Mouse (Mus musculus) bone marrow, adult 2 months (tissue): ENCODE data around the gene Slc39a8. TPM values are rescaled to one million over a fixed set of nuclear protein-coding genes. Genes with fewer than 3 reads are reported as not detected.

Experiments
- H3K27ac ChIP-seq: fragments of 200-500 bp; 2 replicates; pipeline ENCODE4 v1.5.1; 2012; ENCODE audit warnings: low read depth, mild to moderate bottlenecking, control low read depth, inconsistent platforms, low read length; ENCODE audit not compliant: control insufficient read depth, poor library complexity, insufficient read depth
- H3K4me1 ChIP-seq: fragments of 200-500 bp; 2 replicates; pipeline ENCODE4 v1.6.1; 2011; ENCODE audit warnings: low read length; ENCODE audit not compliant: control insufficient read depth, insufficient read depth
- H3K4me3 ChIP-seq: fragments of 200-500 bp; replicated peaks from 2 replicates; pipeline ENCODE3; 2011; ENCODE audit warnings: mild to moderate bottlenecking, low read depth, low read length, control low read depth; ENCODE audit not compliant: control insufficient read depth
- CTCF ChIP-seq: fragments of 200-500 bp; IDR thresholded peaks from 2 replicates; pipeline ENCODE4 v1.5.1; 2011; ENCODE audit warnings: low read length, control low read depth; ENCODE audit not compliant: control insufficient read depth, insufficient read depth
- POLR2A ChIP-seq: fragments of 200-500 bp; IDR thresholded peaks from 2 replicates; pipeline ENCODE4 v1.6.1; 2011; ENCODE audit warnings: low read depth, mild to moderate bottlenecking, control low read depth, low read length, borderline replicate concordance; ENCODE audit not compliant: control insufficient read depth
- WGBS: fragments of 180-500 bp; shearing (Covaris S2); methylation state at CpG from one replicate; pipeline ENCODE4 v1.1.7; 2018; 5-methylcytosine and 5-hydroxymethylcytosine counted together
- polyA plus RNA-seq: library from polyadenylated mRNA; stranded (reverse); fragments of >200 nt; gene quantifications from 2 replicates; pipeline ENCODE4 v1.2.4, GENCODE M21; 2011; ENCODE audit warnings: low replicate concordance; ENCODE audit not compliant: missing spikeins, insufficient read depth, insufficient read length

Gene Slc39a8
- polyA plus RNA-seq, 1 experiment: 4.6 TPM

DNA sequence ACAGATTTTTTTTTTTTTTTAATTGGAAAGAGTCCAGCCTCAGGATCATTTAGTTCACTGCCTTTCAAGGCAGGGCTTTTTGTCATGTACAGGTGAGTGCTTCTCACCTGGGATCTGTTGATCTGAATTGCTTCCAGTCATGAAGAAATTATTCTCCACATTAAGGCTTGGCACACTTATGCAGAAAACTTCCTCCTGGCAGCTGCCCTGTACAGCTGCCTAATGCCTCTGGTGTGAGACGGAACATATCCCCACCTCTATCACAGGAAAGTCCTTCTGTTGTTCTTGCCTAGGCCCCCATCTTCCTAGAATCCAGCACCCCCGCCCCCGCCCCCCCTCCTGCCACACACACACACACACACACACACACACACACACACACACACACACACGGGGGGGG lies 643 bp upstream of the Slc39a8 start:
- no peak overlapping the region for H3K27ac ChIP-seq
- 14% methylated on average over 3 of the region's 4 CpGs for WGBS
- H3K4me3 ChIP-seq: no peak overlapping the region
- TF ChIP-seq CTCF (no peak), POLR2A (no peak)
- H3K4me1 ChIP-seq: no peaks in the 10 kb centered on the region

DNA sequence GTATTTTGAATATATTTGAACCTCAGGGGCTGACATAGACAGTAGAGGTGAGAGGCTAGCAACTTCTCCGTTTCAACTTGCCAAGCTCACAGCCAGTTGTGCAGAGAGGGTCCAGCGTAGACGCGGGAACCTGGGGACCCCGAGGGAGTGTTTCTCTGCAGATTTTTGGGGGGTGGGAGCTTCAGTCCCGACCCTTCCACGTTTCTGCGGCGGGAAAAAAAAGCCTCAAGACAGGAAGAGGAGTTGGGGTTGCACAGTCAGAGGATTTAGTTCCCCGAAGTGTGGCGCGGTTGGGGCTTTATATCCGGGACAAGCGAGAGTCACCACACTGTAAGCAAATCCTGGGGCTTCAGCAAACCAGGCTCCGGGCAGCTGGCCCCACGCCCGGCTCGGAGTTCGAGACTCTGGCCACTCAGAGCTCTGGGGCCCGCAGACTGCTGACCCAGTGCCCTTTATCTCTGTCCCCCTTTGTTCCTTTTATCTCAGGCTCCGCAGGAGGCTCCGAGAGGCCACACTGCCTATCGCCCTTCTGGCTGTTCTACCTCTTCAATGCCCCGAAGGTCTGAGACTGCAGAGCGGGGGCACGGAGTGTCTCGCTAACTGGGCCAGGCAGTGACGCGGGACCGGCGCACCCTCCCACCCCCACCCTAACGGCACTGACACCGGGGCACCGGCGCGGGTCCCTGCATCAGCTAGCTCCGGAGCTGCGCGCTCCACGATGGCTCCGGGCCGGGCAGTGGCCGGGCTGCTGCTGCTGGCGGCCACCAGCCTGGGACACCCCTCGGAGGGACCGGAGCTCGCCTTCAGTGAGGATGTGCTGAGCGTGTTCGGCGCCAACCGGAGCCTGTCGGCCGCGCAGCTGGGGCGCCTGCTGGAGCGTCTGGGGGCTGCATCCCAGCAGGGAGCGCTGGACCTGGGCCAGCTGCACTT lies 940 bp downstream of the Slc39a8 start:
- Histone ChIP-seq H3K27ac (peak overlapping the region; percentile 69), H3K4me3 (peak overlapping the region; percentile 71), H3K4me1 (no peaks in the 10 kb centered on the region)
- under 1% methylated on average over 57 of the region's 57 CpGs for WGBS
- TF ChIP-seq POLR2A: peak; percentile 9; the same call in 1 of the 2 replicates
- no peak for TF ChIP-seq CTCF

DNA sequence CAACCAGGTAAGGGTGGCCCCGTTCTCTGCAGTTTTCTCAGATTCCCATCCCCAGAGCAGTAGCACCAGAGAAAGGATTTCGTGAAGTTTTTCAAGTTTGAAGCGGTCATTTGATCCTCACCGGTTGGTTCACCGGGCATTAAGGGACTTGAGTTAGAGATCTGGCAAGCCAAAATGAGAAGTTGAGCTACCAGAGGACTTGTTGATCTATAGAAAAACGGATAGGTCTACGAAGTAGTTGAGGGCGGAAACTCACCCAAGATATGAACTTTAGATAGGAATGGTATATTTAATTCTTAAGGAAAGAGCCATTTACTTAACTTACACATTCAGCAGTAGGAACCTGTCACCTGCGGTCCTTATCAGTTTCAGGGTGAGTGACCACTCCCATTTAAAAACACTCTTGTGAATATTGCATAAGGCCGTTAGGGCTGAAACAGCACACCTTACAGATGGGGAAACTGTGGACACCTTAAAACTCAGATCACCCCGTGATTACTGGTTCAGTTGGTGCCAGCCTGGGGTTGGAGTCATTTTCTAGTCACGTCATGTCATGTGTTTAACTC lies 1.7 kb downstream of the Slc39a8 start:
- Histone ChIP-seq H3K4me1 (no peaks in the 10 kb centered on the region), H3K4me3 (peak overlapping the region; percentile 71), H3K27ac (peak overlapping the region; percentile 69)
- TF ChIP-seq CTCF (no peak), POLR2A (no peak)
- WGBS: 16% methylated on average over 12 of the region's 12 CpGs

DNA sequence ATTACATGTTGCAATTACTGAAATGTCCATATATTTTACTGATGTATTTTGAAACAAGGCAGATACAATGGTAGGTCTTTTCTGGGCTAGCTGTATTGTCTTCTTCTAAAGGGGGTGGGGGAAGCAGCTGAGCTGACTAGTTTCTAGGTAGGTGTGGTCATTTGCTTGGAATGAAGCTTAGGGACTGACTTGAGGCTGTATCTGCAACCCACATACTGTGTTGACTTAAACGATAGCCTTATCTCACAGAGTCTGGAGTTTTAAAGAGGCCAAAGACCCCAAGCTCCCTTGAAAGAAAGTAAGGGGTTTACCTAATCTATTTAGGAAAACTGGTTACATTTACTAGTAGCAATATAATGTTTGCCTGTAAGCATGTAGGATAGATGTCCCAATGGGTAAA lies 2.9 kb downstream of the Slc39a8 start:
- H3K4me3 ChIP-seq: no peak overlapping the region
- TF ChIP-seq POLR2A (no peak), CTCF (no peak)
- no peak overlapping the region for H3K27ac ChIP-seq
- H3K4me1 ChIP-seq: no peaks in the 10 kb centered on the region
- WGBS: 75% methylated on average over 1 of the region's 1 CpGs

DNA sequence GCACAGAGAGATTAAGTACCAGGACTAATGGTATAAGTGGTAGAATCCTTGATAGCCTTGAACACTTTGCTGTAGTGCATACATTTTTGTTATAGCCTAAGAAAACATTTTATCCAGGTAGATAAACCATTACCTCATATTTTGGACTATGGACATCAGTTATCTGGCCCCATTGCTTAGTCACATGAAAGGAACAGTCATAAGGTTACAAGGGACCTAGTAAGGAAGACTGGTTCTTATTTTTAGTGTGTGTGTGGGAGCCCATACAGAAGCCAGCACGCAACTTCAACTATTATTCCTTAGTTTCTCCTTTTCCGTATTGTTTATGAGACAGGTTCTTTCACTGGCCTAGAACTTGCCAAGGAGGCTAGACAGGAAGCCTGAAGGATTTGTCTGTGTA lies 7.4 kb downstream of the Slc39a8 start:
- no peaks in the 10 kb centered on the region for H3K4me1 ChIP-seq

DNA sequence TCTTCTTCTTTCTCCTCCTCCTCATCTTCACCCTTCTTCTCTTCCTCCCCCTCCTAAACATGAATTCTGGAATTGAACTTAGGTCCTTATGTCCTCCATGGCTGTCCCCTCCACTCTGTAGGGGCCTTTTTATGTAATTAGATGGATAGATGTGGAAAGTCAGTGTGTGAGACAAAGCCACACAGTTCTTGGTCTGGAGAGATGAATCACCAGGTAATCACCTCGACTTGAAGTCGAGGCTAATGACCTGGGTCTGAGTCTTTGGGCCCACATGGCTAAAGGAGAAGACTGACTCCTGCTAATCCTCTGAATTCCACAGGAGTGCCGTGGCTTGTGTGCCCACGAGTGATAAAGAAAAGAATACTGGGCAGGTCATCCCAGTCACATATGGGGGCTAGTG lies 7.8 kb downstream of the Slc39a8 start:
- Histone ChIP-seq H3K4me3 (no peak overlapping the region), H3K27ac (no peak overlapping the region), H3K4me1 (no peaks in the 10 kb centered on the region)
- 81% methylated on average over 4 of the region's 4 CpGs for WGBS
- TF ChIP-seq CTCF (no peak), POLR2A (no peak)

More for the DNA sequence above, 7.4 kb downstream of the Slc39a8 start:
- Histone ChIP-seq H3K27ac (no peak overlapping the region), H3K4me3 (no peak overlapping the region)
- 94% methylated on average over 2 of the region's 2 CpGs for WGBS
- no peak for TF ChIP-seq POLR2A
- no peak for TF ChIP-seq CTCF

DNA sequence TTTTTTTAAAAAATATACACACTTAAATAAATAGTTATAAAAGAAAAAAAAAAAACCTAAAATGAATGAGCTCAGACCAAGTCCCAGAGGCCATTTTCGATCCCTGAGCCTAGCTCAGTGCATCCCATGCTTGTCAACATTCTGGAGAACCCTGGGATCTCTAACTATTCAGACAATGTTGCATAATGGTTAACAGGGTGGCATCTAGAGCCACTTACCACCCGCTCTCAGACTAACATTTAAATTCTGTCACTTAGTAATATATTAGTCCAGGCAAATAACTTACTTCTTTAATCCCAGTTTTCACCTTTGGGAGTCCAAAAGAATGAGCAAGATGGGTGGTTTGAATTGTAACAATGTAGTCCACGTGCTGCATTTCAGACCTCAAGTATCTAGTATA lies 9.9 kb downstream of the Slc39a8 start:
- TF ChIP-seq CTCF (no peak), POLR2A (no peak)
- Histone ChIP-seq H3K27ac (no peak overlapping the region), H3K4me3 (no peak overlapping the region), H3K4me1 (no peaks in the 10 kb centered on the region)
- WGBS: 83% methylated on average over 3 of the region's 3 CpGs

DNA sequence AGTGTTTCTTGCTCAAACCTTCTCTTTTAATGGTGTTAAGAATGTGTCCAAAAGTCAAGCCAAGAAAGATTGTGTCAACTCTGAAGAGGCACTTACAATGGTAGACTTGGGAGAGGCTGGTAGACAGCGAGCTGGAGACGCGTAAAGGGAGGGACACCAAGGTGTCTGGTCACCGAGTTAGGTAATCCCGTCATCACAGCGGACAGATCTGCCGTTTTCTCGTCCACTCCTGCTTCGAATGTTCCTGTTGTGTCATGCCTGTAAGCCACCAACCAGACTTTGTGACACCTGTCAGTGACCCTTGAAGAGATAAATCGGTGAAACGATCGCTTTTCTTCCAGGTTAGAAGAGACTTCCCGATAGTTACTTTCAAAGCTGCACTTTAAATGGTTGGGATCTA lies 14.5 kb downstream of the Slc39a8 start:
- Histone ChIP-seq H3K4me1 (no peaks in the 10 kb centered on the region; the same call in none of the 2 replicates), H3K27ac (no peak overlapping the region), H3K4me3 (no peak overlapping the region)
- TF ChIP-seq POLR2A: no peak
- no peak for TF ChIP-seq CTCF
- WGBS: 93% methylated on average over 13 of the region's 13 CpGs

DNA sequence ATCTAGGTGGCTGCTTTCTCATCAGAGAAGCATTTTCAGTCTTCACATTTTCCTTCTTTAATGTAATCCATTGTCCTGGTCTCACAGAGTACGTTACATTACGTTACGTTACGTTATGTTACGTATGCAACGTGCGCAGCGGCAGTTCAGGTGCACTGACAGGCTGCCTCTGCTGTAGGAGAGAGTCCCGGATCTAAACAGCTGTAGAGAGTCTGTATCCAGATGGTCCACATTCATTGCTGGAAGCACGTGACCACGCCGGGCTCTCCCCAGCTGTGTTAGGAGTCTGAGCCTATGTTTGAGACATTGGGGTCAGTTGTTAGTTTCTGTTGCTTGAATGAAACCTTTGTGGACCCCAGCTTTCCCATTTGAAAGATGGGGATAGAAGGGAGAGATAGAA lies 15.1 kb downstream of the Slc39a8 start:
- TF ChIP-seq CTCF (no peak), POLR2A (no peak)
- H3K4me1 ChIP-seq: no peaks in the 10 kb centered on the region; the same call in none of the 2 replicates
- no peak overlapping the region for H3K4me3 ChIP-seq
- WGBS: 92% methylated on average over 12 of the region's 12 CpGs
- no peak overlapping the region for H3K27ac ChIP-seq
